Mouse (Mus musculus) right cerebral cortex, postnatal 4 days (tissue): ENCODE results near the gene Zfp799.

Source experiments
- DNase-seq: peaks from one replicate; pipeline ENCODE4 v3.0.0-alpha.2; 2022

Zfp799 gene

DNA sequence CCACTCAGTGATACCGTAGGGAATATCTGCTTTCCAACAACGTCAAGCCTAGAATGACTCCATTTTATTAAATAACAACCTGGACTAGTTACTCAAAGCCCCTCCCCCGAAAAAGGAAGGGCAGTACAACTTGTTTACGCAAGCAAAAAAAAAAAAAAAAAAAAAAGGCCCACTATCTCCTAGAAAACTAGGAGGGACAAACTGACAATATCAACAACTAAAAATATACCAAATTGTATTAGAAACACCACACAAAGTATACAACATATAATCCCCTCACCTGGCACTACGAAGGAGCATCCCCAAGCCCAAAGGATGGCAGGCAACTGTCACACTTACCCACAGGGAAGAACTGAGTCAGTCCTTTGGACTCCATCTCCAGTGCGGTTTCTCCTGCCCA, 43.1 kb downstream of the Zfp799 start:
- no peak for DNase-seq

DNA sequence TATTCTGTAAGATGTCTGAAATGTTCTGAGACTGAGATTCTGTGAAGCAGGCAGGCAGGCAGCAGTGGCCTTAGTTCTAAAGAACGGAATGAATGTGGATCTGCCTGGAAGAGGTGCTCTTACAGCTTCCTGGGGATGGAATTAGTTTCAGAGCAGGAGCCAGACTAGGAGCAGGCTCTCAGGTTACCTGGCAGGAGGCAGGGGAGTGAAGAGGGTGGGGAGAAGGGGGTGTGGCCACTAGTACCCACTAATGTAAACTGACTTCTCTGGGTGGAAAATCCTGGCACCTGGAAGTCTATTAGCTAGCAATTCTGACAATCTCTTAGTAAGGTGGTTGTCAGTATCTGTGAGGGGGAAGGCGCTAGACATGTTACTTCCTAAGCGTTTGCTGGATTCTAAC, 44.4 kb downstream of the Zfp799 start:
- DNase-seq: no peak

DNA sequence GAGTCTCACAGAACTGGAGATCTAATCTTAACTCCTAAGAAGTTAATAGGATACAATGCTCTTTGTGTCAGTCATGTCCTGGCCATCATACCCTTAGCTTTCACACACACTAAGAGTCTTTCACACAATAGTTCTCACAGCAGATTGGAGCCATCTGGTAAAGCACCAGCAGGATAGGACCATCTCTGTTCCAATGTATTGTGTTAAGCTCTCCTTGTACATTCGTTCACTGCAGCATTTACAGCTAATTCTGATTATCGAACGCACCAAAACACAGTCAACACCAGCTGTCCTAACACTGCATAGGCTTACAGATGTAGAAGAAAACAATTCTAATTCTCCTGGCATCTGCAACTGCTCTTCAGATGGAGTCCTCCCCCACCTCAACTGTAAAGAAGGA, 52.5 kb downstream of the Zfp799 start:
- DNase-seq: no peak

DNA sequence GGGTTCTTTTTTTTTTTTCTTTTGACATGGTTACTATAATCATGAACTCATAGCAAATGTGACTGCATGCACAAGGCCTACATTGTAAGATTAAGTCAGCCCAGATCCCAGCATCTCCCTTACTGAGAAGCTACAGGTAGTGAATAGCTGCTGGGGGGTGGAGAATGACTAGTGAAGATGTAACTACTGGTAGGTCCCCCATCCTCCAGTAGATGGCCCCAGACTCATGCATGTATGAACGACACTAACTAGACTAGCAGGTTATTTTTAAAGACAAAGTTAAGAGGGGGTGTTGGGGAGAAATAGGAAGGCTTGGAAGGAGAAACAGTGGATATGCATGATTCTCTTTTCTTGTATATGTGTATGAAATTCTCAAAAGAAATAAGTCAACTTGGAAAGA, 58.8 kb downstream of the Zfp799 start:
- DNase-seq: no peak

DNA sequence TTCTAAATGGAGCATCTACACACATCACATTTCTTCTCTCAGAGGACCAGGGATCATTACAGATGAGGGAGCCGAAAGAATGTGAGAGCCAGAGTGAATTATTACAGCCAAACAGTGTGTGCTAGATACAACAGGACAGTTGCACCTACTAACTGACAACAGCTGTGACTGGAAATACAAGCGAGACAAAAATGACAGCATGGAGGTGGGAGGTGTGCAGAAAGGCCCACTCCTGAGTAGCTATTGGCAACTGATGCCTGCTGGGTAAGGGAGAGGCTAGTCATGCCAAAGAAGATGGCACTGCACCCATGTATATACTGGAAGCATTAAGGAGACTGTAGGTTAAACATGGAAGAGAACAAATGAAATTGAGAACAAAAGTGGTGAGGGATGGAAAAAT, 63.6 kb downstream of the Zfp799 start:
- DNase-seq: no peak
